Mouse (Mus musculus) bone marrow, adult 2 months (tissue): ENCODE measurements at regions not wholly inside any gene's neighbourhood (a gene's known extent, or its start where the extent isn't known, plus 50 kb on each side); places are given as distances from the start of the nearest gene placed in this dataset.
"Not testable (repeated sequence)": the region's sequence is repeated elsewhere in the genome, so short reads cannot be mapped to it uniquely, and the experiment has no call there.

Source experiments
- H3K27ac ChIP-seq: fragments of 200-500 bp; 2 replicates; pipeline ENCODE4 v1.5.1; 2012; ENCODE audit warnings: low read depth, mild to moderate bottlenecking, control low read depth, inconsistent platforms, low read length; ENCODE audit not compliant: control insufficient read depth, poor library complexity, insufficient read depth
- H3K4me1 ChIP-seq: fragments of 200-500 bp; 2 replicates; pipeline ENCODE4 v1.6.1; 2011; ENCODE audit warnings: low read length; ENCODE audit not compliant: control insufficient read depth, insufficient read depth
- H3K4me3 ChIP-seq: fragments of 200-500 bp; replicated peaks from 2 replicates; pipeline ENCODE3; 2011; ENCODE audit warnings: mild to moderate bottlenecking, low read depth, low read length, control low read depth; ENCODE audit not compliant: control insufficient read depth
- CTCF ChIP-seq: fragments of 200-500 bp; IDR thresholded peaks from 2 replicates; pipeline ENCODE4 v1.5.1; 2011; ENCODE audit warnings: low read length, control low read depth; ENCODE audit not compliant: control insufficient read depth, insufficient read depth
- POLR2A ChIP-seq: fragments of 200-500 bp; IDR thresholded peaks from 2 replicates; pipeline ENCODE4 v1.6.1; 2011; ENCODE audit warnings: low read depth, mild to moderate bottlenecking, control low read depth, low read length, borderline replicate concordance; ENCODE audit not compliant: control insufficient read depth
- WGBS: fragments of 180-500 bp; shearing (Covaris S2); methylation state at CpG from one replicate; pipeline ENCODE4 v1.1.7; 2018; 5-methylcytosine and 5-hydroxymethylcytosine counted together

DNA sequence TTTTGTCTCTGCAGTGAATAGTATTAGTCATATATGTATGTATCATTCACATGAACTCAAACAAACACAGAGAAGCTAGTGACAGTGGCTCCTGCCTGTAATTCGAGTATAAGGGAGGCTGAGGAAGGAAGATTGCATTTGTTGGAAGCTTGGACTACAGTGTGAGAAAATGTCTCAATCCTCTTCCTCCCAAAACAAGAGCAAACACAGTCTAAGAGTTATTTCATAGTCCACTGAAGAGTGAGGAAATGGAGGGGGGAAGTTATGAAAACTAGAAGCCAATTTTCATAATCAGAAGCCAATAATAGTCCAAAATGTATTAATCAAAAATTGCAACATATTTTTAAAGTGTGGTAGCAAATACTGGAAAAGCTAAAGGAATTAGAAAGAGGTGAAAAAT lies 95.6 kb upstream of the Cdyl start:
- TF ChIP-seq POLR2A, result no peak
- TF ChIP-seq CTCF, result no peak
- 20% methylated on average over 1 of the region's 1 CpGs for WGBS

DNA sequence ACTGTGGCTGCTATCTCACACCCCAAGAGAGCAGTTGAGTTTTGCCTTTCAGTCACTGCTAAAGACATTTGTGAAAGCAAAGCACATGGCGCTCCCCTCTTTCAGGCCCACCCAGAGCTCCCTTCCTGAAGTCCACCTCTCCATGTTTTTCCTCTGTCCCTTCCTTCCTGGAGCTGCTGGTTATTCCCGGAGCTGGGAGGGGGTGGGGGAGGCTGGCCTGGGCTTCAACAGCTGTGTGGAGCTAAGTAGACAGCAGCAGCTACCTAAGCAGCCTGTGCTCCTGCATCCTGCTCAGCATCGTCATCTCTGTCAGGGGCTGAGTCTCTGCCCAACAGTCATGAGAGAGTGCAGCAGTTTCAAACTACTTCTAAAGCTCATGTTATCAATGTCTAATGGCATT lies 78.0 kb upstream of the Cdyl start:
- H3K4me3 ChIP-seq, result no peak overlapping the region
- H3K27ac ChIP-seq, result no peak overlapping the region
- WGBS, result 76% methylated on average over 3 of the region's 3 CpGs
- TF ChIP-seq POLR2A (no peak), CTCF (no peak)
- no peaks in the 10 kb centered on the region for H3K4me1 ChIP-seq

More for the DNA sequence above, 95.6 kb upstream of the Cdyl start:
- Histone ChIP-seq H3K27ac (no peak overlapping the region), H3K4me1 (no peaks in the 10 kb centered on the region; the same call in 1 of the 2 replicates), H3K4me3 (no peak overlapping the region)

DNA sequence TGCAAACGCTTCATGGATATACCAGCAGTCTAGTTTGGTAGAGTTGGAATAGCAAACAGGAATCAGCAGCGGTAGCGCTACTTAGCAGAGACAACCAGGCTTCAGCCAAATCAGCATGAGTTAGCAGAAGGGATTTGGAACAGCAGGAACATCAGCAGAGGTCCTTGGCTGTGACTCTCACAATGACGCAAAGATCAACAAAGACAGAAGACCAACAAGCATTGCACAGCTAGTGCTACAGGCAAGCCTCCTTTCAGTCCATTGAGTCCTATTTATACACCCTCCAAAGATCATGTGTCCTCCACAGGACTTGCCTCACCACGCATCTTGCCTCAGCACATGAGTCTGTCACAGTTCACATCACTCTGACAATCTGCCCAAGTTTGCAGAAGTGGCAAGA lies 61.6 kb upstream of the Cdyl start:
- no peak for TF ChIP-seq CTCF
- TF ChIP-seq POLR2A, result no peak
- no peaks in the 10 kb centered on the region for H3K4me1 ChIP-seq
- 93% methylated on average over 5 of the region's 5 CpGs for WGBS
- no peak overlapping the region for H3K27ac ChIP-seq
- H3K4me3 ChIP-seq, result no peak overlapping the region

DNA sequence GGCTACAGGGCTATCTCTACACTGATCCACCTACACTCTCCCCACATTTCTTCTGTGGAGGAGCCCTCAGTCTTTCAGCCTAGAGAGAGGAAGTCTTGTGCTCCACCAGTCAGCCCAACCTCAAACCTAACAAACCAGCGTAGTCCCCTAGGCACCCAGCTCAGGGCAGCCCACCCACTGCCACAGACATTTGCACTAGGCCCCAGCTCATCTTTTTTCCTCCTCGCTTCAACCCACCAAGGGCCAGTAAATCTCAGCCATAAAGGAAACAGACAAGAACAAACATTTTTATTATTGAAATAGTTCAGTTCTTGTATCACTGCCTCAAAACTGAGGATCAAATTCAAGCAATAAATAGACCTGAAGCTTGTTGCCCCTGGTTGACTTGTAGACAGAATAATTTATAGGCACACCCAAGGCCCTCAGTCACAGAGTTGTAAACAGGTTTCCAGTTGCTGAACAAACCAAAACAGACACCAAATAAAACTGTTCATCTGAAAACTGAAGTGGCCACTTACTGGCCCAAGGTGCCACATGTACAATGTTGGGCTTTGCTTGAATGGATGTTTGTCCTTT lies 58.0 kb upstream of the Cdyl start:
- Histone ChIP-seq H3K4me3 (no peak overlapping the region), H3K27ac (no peak overlapping the region), H3K4me1 (no peaks in the 10 kb centered on the region)
- TF ChIP-seq POLR2A, result no peak
- no peak for TF ChIP-seq CTCF
- WGBS, result 82% methylated on average over 2 of the region's 2 CpGs

DNA sequence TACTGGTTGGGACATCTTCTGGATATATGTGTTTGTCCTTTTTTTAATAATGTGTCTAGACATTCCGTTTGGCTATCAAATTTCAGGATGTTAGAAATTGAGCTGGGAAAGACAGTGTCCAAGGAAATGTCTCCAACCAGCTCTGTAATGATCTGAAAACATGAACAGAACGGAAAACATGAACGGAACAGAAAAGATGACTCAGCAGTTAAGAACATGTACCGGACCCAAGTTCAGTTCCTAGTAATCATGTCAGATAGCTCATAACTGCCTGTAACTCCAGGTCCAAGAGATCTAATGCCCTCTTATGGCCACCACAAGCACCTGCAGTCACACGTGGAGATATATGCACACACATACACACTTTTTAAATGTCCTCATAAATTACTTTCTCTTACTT lies 56.6 kb upstream of the Cdyl start:
- no peak overlapping the region for H3K4me3 ChIP-seq
- TF ChIP-seq CTCF (no peak), POLR2A (no peak)
- WGBS, result 92% methylated on average over 5 of the region's 5 CpGs
- no peaks in the 10 kb centered on the region for H3K4me1 ChIP-seq
- H3K27ac ChIP-seq, result no peak overlapping the region

DNA sequence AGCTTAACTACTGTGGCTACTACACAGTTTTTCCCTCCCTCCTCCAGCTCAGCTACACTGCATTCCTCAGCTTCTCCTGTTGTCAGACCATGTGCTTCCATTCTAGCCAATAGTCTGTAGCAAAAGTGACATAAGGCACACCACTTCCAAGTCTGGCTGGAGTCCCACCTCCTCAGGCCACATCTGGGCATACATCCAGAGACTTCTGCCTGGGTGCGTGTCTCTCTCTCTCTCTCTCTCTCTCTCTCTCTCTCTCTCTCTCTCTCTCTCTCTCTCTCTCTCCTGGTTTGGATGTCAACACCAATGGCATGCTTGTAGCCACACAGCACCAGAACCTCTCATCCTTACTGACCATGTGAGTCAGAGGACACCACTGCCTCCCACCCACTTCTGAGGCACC lies 55.6 kb upstream of the Cdyl start:
- TF ChIP-seq CTCF, result no peak
- no peak for TF ChIP-seq POLR2A
- Histone ChIP-seq H3K4me1 (no peaks in the 10 kb centered on the region; the same call in 1 of the 2 replicates), H3K27ac (no peak overlapping the region), H3K4me3 (no peak overlapping the region)
- WGBS, result 33% methylated on average over 1 of the region's 1 CpGs

DNA sequence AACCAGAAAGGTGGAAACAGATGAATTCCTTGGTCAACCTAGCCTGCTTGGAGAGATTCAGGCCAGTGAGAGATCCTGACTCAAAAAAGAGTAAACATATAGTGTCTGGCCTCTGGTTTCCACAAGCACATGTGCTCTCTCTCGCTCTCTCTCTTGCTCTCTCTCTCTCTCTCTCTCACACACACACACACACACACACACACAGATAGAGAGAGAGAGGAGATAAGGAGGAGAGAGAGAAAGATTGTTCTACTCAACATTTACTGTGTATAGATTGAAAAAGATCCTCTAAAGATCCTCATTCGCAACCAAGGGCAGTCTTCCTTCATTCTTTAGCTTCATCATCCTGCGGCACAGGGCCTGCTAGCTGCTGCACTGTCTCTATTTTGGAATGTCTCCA lies 54.9 kb upstream of the Cdyl start:
- 90% methylated on average over 3 of the region's 3 CpGs for WGBS
- H3K4me1 ChIP-seq, result no peaks in the 10 kb centered on the region; the same call in 1 of the 2 replicates
- H3K4me3 ChIP-seq, result no peak overlapping the region
- H3K27ac ChIP-seq, result no peak overlapping the region
- TF ChIP-seq CTCF, result no peak
- TF ChIP-seq POLR2A, result no peak

DNA sequence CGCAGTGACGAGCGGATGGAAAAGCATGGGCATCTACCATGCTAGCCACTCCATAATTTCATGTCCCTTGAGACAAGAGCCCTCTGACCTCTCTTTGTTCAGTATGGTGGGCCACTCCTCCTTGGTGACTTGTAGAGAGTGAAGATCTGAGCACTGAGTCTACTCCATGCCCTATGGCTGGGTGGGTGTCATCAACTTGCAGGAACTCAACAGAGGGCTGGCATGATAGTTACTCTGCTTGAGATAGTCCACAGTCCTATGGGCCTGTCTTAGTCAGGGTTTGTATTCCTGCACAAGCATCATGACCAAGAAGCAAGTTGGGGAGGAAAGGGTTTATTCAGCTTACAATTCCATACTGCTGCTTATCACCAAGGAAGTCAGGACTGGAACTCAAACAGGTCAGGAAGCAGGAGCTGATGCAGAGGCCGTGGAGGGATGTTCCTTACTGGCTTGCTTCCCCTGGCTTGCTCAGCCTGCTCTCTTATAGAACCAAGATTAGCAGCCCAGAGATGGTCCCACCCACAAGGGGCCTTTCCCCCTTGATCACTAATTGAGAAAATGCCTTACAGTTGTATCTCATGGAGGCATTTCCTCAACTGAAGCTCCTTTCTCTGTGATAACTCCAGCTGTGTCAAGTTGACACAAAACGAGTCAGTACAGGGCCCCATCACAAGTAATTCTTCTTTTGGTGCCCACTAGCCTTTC lies 52.6 kb upstream of the Cdyl start:
- H3K4me3 ChIP-seq, H3K4me1 ChIP-seq, H3K27ac ChIP-seq: not testable (repeated sequence)
- WGBS, result 81% methylated on average over 5 of the region's 5 CpGs

DNA sequence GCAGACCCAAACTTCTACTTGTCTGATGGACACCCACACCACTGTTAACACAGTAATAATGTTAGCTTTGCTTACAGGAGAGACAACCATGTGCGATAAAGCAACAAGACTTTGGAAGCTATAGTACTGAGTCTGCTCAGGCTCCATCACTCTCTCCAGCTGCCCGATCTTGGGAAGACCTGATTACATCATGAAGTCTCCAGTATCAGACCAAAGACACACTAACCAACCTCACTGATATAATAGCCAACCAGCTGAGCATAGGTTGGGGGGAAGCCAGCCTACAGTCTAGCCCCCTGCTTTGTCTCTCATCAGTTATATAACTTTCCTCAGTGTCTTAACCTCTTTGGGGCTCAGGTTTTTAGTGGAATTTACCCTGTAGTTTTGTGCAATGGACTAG lies 51.9 kb upstream of the Cdyl start:
- no peak overlapping the region for H3K4me3 ChIP-seq
- no peak overlapping the region for H3K27ac ChIP-seq
- WGBS, result 67% methylated on average over 2 of the region's 2 CpGs
- TF ChIP-seq POLR2A, result no peak
- H3K4me1 ChIP-seq, result no peaks in the 10 kb centered on the region; the same call in 1 of the 2 replicates
